Mouse (Mus musculus): Measurements from ENCODE around the gene Slc15a3.

- no peak for TF ChIP-seq GATA1 (IDR thresholded peaks at IDR 0.05; ENCODE audit: borderline replicate concordance, low read length)
- no peak for TF ChIP-seq CTCF (IDR thresholded peaks at IDR 0.05; ENCODE audit: low read depth, low read length)
Observed at GRCm38 (mm10) chr19:10881426-10882154, 42.1 kb downstream of the Slc15a3 start, which contains the start of gene Tmem109.

All from G1E (cell line).